Mouse (Mus musculus) right cerebral cortex, postnatal 4 days (tissue): ENCODE measurements around the gene Gm773.
"Not testable (repeated sequence)": the region's sequence is repeated elsewhere in the genome, so short reads cannot be mapped to it uniquely, and the experiment has no call there.

Experiments used
- DNase-seq: peaks from one replicate; pipeline ENCODE4 v3.0.0-alpha.2; 2022

The Gm773 gene

DNA sequence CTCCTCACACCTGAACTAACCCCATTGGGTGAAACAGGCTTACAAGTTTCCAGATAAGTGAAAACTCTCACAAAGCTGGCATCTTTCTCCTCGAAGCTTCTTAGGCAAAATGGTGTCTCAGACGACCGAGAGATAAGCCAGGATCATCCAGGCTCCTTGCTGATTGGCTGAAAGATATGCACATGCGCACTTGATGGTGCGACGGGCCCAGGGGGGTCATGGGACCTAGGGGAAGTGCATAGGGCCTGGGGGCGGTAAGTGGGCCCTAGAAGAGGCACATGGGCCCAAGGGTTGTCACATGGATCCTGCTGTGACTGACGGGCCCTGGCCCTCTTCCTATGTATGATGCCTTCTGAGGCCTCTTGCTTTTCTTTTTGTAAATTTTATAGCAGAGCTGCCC, at the start of gene Gm773:
TSS of gene Gm773 (minus strand) at position 111 of the 400 bp plus-strand sequence.
- no peak for DNase-seq

GRCm38 (mm10) chrX:56186449-56186848, 26.2 kb downstream of the Gm773 start:
- DNase-seq: not testable (repeated sequence)

DNA sequence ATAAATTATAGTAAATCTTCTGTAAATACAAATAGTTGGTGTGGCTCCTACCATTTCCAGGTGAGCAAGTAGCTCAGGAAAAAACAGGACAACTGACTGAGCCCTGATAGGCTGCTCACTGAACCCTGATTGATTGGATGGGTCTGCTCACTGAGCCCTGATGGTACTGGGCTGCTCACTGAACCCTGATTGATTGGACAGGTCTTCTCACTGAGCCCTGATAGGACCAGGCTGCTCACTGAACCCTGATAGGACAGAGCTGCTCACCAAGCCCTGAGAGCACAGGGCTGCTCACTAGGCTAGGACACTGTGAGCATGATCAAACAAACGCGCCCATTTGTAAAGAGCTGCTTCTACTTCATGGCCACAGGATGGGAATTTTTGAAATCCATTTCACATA, 61.3 kb downstream of the Gm773 start:
- no peak for DNase-seq
